Mouse (Mus musculus) heart, embryonic 12.5 days (tissue): ENCODE measurements around the gene Trank1. TPM values are rescaled to one million over a fixed set of nuclear protein-coding genes. Genes with fewer than 3 reads are reported as not detected.

Experiments used
- ATAC-seq: fragments of 200-750 bp; cut with Nextera tagmentation; 2 replicates; pipeline ENCODE4 v1.8.0; 2017; ENCODE audit warnings: moderate TSS enrichment, moderate library complexity; ENCODE audit not compliant: insufficient number of reproducible peaks, low FRiP score
- H3K27ac ChIP-seq: fragments of 300-500 bp; sonication (generic); 2 replicates; pipeline ENCODE4 v1.5.1; 2016; ENCODE audit warnings: mild to moderate bottlenecking, moderate library complexity; ENCODE audit not compliant: poor library complexity, severe bottlenecking
- H3K27me3 ChIP-seq: fragments of 300-500 bp; sonication (generic); replicated peaks from 2 replicates; pipeline ENCODE4 v1.6.1; 2016; ENCODE audit warnings: mild to moderate bottlenecking, moderate library complexity
- H3K36me3 ChIP-seq: fragments of 300-500 bp; sonication (generic); 2 replicates; pipeline ENCODE4 v1.6.1; 2016; ENCODE audit warnings: mild to moderate bottlenecking, moderate library complexity
- H3K4me1 ChIP-seq: fragments of 300-500 bp; sonication (generic); replicated peaks from 2 replicates; pipeline ENCODE4 v1.6.1; 2016; ENCODE audit warnings: mild to moderate bottlenecking
- H3K4me2 ChIP-seq: fragments of 300-500 bp; sonication (generic); 2 replicates; pipeline ENCODE4 v1.6.1; 2016; ENCODE audit warnings: mild to moderate bottlenecking, moderate library complexity
- H3K4me3 ChIP-seq: fragments of 300-500 bp; sonication (generic); 2 replicates; pipeline ENCODE4 v1.5.1; 2016; ENCODE audit warnings: mild to moderate bottlenecking
- H3K9ac ChIP-seq: fragments of 300-500 bp; sonication (generic); 2 replicates; pipeline ENCODE4 v1.6.1; 2016; ENCODE audit warnings: mild to moderate bottlenecking, moderate library complexity
- H3K9me3 ChIP-seq: fragments of 300-500 bp; sonication (generic); replicated peaks from 2 replicates; pipeline ENCODE4 v1.6.1; 2016; ENCODE audit warnings: mild to moderate bottlenecking, moderate library complexity
- WGBS: fragments of 180-500 bp; shearing (Covaris S2); methylation state at CpG from one replicate; pipeline ENCODE4 v1.1.7; 2016; 5-methylcytosine and 5-hydroxymethylcytosine counted together
- polyA plus RNA-seq: library from polyadenylated mRNA; unstranded; fragments of >200 nt; fragmentation: Nextera tagmentation; extraction: Ambion mirVana; gene quantifications from 2 replicates; pipeline ENCODE4 v1.2.1, GENCODE M21; 2016

Gene Trank1
- polyA plus RNA-seq, 1 experiment from 2014 or later, result 0.03 TPM

GRCm38 (mm10) chr9:111425113-111425512 lies 113.6 kb downstream of the Trank1 start:
- ATAC-seq, result no peak
- WGBS, result 73% methylated on average over 6 of the region's 6 CpGs
- Histone ChIP-seq H3K4me3 (no peak overlapping the region), H3K27me3 (no peaks in the 10 kb centered on the region), H3K27ac (no peak overlapping the region), H3K4me1 (peaks cover 9% of the 10 kb centered on the region), H3K4me2 (no peak overlapping the region), H3K9ac (no peak overlapping the region), H3K9me3 (peaks cover 8% of the 10 kb centered on the region; the same call in 1 of the 2 replicates), H3K36me3 (no peaks in the 10 kb centered on the region)

- peaks cover 9% of the 10 kb centered on the region for H3K4me1 ChIP-seq
- H3K27ac ChIP-seq, result no peak overlapping the region
- no peaks in the 10 kb centered on the region for H3K27me3 ChIP-seq
- no peak overlapping the region for H3K9ac ChIP-seq
- peaks cover 8% of the 10 kb centered on the region; the same call in 1 of the 2 replicates for H3K9me3 ChIP-seq
- 89% methylated on average over 4 of the region's 4 CpGs for WGBS
- ATAC-seq, result no peak
- H3K4me2 ChIP-seq, result no peak overlapping the region
- no peak overlapping the region for H3K4me3 ChIP-seq
- H3K36me3 ChIP-seq, result no peaks in the 10 kb centered on the region
Observed at GRCm38 (mm10) chr9:111425952-111426351, 114.4 kb downstream of the Trank1 start.

GRCm38 (mm10) chr9:111427891-111428555 lies 116.5 kb downstream of the Trank1 start:
- ATAC-seq, result no peak
- Histone ChIP-seq H3K36me3 (no peaks in the 10 kb centered on the region), H3K4me1 (peaks cover 9% of the 10 kb centered on the region), H3K4me3 (no peak overlapping the region), H3K27ac (peak overlapping the region; percentile 35; the same call in 1 of the 2 replicates), H3K9me3 (peaks cover 8% of the 10 kb centered on the region; the same call in 1 of the 2 replicates), H3K9ac (no peak overlapping the region), H3K4me2 (no peak overlapping the region), H3K27me3 (no peaks in the 10 kb centered on the region)
- WGBS, result 82% methylated on average over 9 of the region's 9 CpGs

- H3K4me3 ChIP-seq, result no peak overlapping the region
- H3K27me3 ChIP-seq, result no peaks in the 10 kb centered on the region
- H3K9ac ChIP-seq, result no peak overlapping the region
- no peaks in the 10 kb centered on the region for H3K36me3 ChIP-seq
- H3K27ac ChIP-seq, result peak overlapping the region; percentile 52; the same call in 1 of the 2 replicates
- no peak overlapping the region for H3K4me2 ChIP-seq
- 37% methylated on average over 8 of the region's 8 CpGs for WGBS
- peaks cover 8% of the 10 kb centered on the region; the same call in 1 of the 2 replicates for H3K9me3 ChIP-seq
- H3K4me1 ChIP-seq, result peaks cover 9% of the 10 kb centered on the region
- ATAC-seq, result no peak
Observed at GRCm38 (mm10) chr9:111428698-111429362, 117.3 kb downstream of the Trank1 start.

- 24% methylated on average over 2 of the region's 2 CpGs for WGBS
- Histone ChIP-seq H3K27ac (no peak overlapping the region), H3K9ac (no peak overlapping the region), H3K4me3 (no peak overlapping the region), H3K4me2 (no peak overlapping the region), H3K9me3 (peaks cover 3% of the 10 kb centered on the region; the same call in 1 of the 2 replicates), H3K4me1 (peaks cover 9% of the 10 kb centered on the region), H3K36me3 (no peaks in the 10 kb centered on the region), H3K27me3 (no peaks in the 10 kb centered on the region)
- no peak for ATAC-seq
Observed at GRCm38 (mm10) chr9:111429363-111429750, 117.8 kb downstream of the Trank1 start.

- Histone ChIP-seq H3K4me2 (no peak overlapping the region), H3K36me3 (no peaks in the 10 kb centered on the region), H3K9me3 (no peaks in the 10 kb centered on the region), H3K4me1 (peaks cover 13% of the 10 kb centered on the region), H3K9ac (no peak overlapping the region), H3K27me3 (peaks cover 22% of the 10 kb centered on the region), H3K27ac (no peak overlapping the region), H3K4me3 (no peak overlapping the region)
- no peak for ATAC-seq
- WGBS, result 61% methylated on average over 2 of the region's 2 CpGs
Observed at GRCm38 (mm10) chr9:111435429-111435828, 123.9 kb downstream of the Trank1 start.

GRCm38 (mm10) chr9:111438904-111439835 lies 127.6 kb downstream of the Trank1 start, which contains the start of gene Dclk3:
Dclk3 (plus strand) TSS chr9:111439081.
- WGBS, result 3% methylated on average over 37 of the region's 57 CpGs
- Histone ChIP-seq H3K4me3 (peak within 1 kb of the TSS; percentile 65), H3K4me2 (peak within 1 kb of the TSS; percentile 94), H3K9me3 (no peaks in the 10 kb centered on the region), H3K27ac (no peak within 1 kb of the TSS), H3K9ac (peak within 1 kb of the TSS; percentile 78), H3K36me3 (no peaks in the 10 kb centered on the region), H3K4me1 (peaks cover 13% of the 10 kb centered on the region), H3K27me3 (peaks cover 22% of the 10 kb centered on the region)
- peak; percentile 77 for ATAC-seq

- Histone ChIP-seq H3K9ac (no peak overlapping the region), H3K4me2 (peak overlapping the region; percentile 94), H3K9me3 (no peaks in the 10 kb centered on the region), H3K4me1 (peaks cover 13% of the 10 kb centered on the region), H3K27me3 (peaks cover 22% of the 10 kb centered on the region), H3K4me3 (peak overlapping the region; percentile 65), H3K27ac (no peak overlapping the region), H3K36me3 (no peaks in the 10 kb centered on the region)
- 46% methylated on average over 8 of the region's 8 CpGs for WGBS
- no peak for ATAC-seq
Observed at GRCm38 (mm10) chr9:111439836-111440201, 128.3 kb downstream of the Trank1 start.

GRCm38 (mm10) chr9:111440446-111440845 lies 128.9 kb downstream of the Trank1 start:
- no peak for ATAC-seq
- no peaks in the 10 kb centered on the region for H3K36me3 ChIP-seq
- H3K4me1 ChIP-seq, result peaks cover 13% of the 10 kb centered on the region
- WGBS, result 74% methylated on average over 6 of the region's 6 CpGs
- H3K4me2 ChIP-seq, result peak overlapping the region; percentile 94; the same call in 1 of the 2 replicates
- H3K9me3 ChIP-seq, result no peaks in the 10 kb centered on the region
- H3K27me3 ChIP-seq, result peaks cover 22% of the 10 kb centered on the region
- no peak overlapping the region for H3K9ac ChIP-seq
- H3K27ac ChIP-seq, result no peak overlapping the region
- no peak overlapping the region for H3K4me3 ChIP-seq

GRCm38 (mm10) chr9:111441151-111441550 lies 129.6 kb downstream of the Trank1 start:
- ATAC-seq, result no peak
- no peak overlapping the region for H3K4me3 ChIP-seq
- H3K9me3 ChIP-seq, result no peaks in the 10 kb centered on the region
- no peak overlapping the region for H3K27ac ChIP-seq
- H3K4me1 ChIP-seq, result peaks cover 13% of the 10 kb centered on the region
- H3K9ac ChIP-seq, result no peak overlapping the region
- H3K27me3 ChIP-seq, result peaks cover 22% of the 10 kb centered on the region
- H3K36me3 ChIP-seq, result no peaks in the 10 kb centered on the region
- WGBS, result 75% methylated on average over 2 of the region's 2 CpGs
- no peak overlapping the region for H3K4me2 ChIP-seq
